Mouse (Mus musculus) bone marrow macrophage, adult 2 months (primary cell): ENCODE data around the gene Ubac1. TPM values are rescaled to one million over a fixed set of nuclear protein-coding genes. Genes with fewer than 3 reads are reported as not detected.
A peak's percentile ranks its signal among the peaks of the same experiment; 100 is the strongest.

Experiments
- H3K27ac ChIP-seq: 2 replicates; pipeline ENCODE4 v1.5.1; 2012; ENCODE audit warnings: low read depth, low read length; ENCODE audit not compliant: insufficient read depth
- H3K4me1 ChIP-seq: 2 replicates; pipeline ENCODE4 v1.6.1; 2012; ENCODE audit warnings: low read length; ENCODE audit not compliant: control insufficient read depth, insufficient read depth
- H3K4me3 ChIP-seq: 2 replicates; pipeline ENCODE4 v1.5.1; 2012; ENCODE audit warnings: mild to moderate bottlenecking, low read length, moderate library complexity; ENCODE audit not compliant: insufficient read depth
- CTCF ChIP-seq: IDR thresholded peaks from 2 replicates; pipeline ENCODE4 v1.5.1; 2012; ENCODE audit warnings: low read depth, mild to moderate bottlenecking, low read length, moderate library complexity
- POLR2A ChIP-seq: IDR thresholded peaks from 2 replicates; pipeline ENCODE4 v1.6.1; 2012; ENCODE audit warnings: mild to moderate bottlenecking, low read depth, low read length, borderline replicate concordance
- polyA plus RNA-seq: library from polyadenylated mRNA; stranded (reverse); fragments of >200 nt; gene quantifications from 2 replicates; pipeline ENCODE4 v1.2.4, GENCODE M21; 2012; ENCODE audit not compliant: missing spikeins, insufficient read depth, insufficient read length

The Ubac1 gene
- polyA plus RNA-seq, 1 experiment, result 42.9 TPM

DNA sequence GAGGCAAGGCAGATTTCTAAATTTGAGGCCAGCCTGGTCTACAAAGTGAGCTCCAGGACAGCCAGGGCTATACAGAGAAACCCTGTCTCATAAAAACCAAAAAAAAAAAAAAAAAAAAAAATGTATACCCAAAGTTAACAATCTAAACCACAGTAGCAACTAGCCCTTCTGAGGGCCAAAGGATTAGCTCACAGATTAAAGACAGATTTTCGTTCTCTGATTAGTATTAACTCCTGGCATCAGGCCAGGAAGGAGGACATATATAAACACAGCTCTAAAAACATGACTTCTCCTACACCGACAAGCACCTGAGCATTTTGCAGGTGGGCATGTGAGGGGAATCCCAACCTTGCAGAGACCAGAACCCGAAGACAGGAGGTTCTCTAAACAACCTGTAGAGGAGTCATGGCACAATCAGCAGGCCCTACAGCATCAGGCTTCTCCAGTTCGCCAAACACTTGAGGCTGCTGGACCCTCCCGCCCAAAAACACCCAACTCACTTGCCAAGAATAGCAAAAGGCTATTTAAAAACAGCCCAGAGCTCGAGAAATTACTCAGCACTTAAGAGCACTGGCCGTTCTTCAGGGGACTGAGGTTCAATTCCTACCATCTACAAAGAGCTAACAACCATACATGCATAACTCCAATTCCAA, 43.8 kb downstream of the Ubac1 start:
- Histone ChIP-seq H3K4me3 (no peak overlapping the region), H3K4me1 (peaks cover 49% of the 10 kb centered on the region), H3K27ac (no peak overlapping the region)
- TF ChIP-seq POLR2A, result no peak

DNA sequence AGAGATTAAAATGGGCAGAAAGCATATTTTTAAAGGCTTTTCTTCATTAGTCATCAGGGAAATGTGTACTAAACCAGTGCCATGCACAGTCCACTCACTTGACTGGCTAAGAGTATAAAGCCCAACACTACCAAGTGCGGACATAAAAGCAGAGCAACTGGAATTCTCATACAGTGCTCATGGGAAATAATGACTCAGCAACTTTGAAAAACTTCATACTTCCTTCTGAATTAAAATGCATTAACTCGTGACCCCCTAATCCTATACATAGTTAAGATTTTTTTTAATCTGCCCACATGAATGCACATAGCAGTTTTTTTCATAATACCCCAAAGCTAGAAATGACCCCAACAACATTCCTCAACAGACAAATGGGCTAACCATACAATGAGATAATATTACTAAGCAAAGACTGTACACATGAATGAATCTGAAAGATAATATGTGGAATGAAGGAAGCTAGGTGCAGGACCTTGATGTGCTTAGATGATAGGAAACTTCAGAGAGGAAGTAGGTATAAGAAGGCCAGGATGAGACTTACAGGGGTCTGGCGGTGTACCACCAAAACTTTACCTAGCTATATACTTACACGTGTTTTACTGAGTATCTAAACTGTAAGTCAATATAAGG, 46.3 kb downstream of the Ubac1 start:
- no peak for TF ChIP-seq CTCF
- no peak for TF ChIP-seq POLR2A
- Histone ChIP-seq H3K4me3 (no peak overlapping the region), H3K27ac (no peak overlapping the region), H3K4me1 (peaks cover 62% of the 10 kb centered on the region)

DNA sequence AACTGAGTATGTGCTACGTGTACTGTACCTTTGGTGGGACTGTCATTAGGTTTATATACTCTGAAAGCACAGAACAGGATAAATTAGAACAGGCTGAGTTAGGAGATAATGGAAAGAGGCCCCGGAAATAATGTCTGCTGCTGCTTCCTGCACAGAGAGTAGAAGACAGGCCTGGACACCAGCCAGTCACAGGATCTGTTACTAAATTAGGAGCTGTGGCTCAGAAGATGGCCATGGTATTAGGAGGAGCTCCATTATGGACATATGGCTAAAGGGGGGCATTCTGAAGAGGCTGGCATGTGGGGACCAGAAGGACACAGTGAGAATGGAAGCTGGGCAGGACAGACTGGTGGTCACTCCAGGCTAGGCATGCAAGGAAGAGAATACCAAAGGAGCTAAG, 51.1 kb downstream of the Ubac1 start:
- TF ChIP-seq CTCF (no peak), POLR2A (no peak)
- Histone ChIP-seq H3K4me3 (no peak overlapping the region), H3K27ac (peak overlapping the region; percentile 84), H3K4me1 (peaks cover 56% of the 10 kb centered on the region)

DNA sequence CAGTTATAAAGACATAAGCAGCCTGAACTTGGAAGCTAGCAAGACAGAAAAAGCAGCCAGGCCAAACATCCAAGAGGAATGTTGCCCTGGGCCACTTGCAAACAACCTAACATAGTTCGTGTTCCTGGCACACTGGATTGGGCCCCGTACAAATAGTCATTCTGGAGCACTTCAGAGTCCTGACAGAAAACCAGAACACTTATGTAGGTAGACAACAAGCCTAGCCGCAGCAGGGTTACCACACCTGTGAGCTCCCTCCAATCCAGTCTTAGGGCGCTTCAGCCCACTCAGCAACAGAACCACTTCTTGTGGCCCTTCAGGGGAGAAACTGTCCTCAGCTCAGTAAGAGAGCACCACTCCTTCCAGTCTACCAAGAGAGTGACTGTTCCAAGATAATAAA, 52.2 kb downstream of the Ubac1 start:
- no peak for TF ChIP-seq POLR2A
- TF ChIP-seq CTCF, result no peak
- Histone ChIP-seq H3K27ac (no peak overlapping the region), H3K4me1 (peaks cover 52% of the 10 kb centered on the region), H3K4me3 (no peak overlapping the region)

DNA sequence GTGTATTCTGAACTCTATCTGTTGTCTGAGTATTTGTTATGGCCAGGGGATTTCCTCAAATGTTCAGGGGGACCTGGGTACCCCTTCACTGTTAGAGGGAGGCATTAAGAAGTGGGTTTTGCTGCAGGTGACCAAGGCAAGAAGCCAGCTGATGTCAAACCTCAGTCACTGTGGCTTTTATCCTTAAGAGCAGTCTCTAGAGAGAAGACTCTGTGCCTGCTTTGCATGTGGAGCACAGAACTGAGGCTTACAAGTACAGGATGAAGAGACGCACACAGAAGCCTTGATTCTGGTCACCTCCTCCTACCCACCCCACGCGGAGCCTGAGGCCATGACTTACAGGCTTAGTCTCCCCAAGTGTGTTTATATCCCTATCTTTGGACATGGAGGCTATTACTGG, 72.3 kb downstream of the Ubac1 start:
- peaks cover 13% of the 10 kb centered on the region for H3K4me1 ChIP-seq
- H3K27ac ChIP-seq, result no peak overlapping the region
- TF ChIP-seq POLR2A, result no peak
- no peak for TF ChIP-seq CTCF
- no peak overlapping the region for H3K4me3 ChIP-seq

Other genes starting within 250 kb of the Ubac1 start
- not detected in 2 replicates for gene Lcn11, start 244.7 kb downstream of the Ubac1 start, polyA plus RNA-seq
- gene Gm13539, start 239.5 kb downstream of the Ubac1 start, polyA plus RNA-seq, result not detected in 2 replicates
- gene Glt6d1, start 205.9 kb downstream of the Ubac1 start, polyA plus RNA-seq, result not detected in 2 replicates
- not detected in 2 replicates for gene Lcn9, start 198.6 kb downstream of the Ubac1 start, polyA plus RNA-seq
- not detected in 2 replicates for gene Sohlh1, start 174.5 kb downstream of the Ubac1 start, polyA plus RNA-seq
- gene Kcnt1, start 158.0 kb downstream of the Ubac1 start, polyA plus RNA-seq, result not detected in 2 replicates
- 11.3 and 12.0 TPM in 2 replicates for gene Camsap1, start 38.5 kb downstream of the Ubac1 start, polyA plus RNA-seq
- gene Nacc2, start 101.5 kb upstream of the Ubac1 start, polyA plus RNA-seq, result 17.8 and 18.0 TPM in 2 replicates
- gene Lhx3, start 186.5 kb upstream of the Ubac1 start, polyA plus RNA-seq, result not detected in 2 replicates
- 4.2 and 5.6 TPM in 2 replicates for gene Qsox2, start 215.8 kb upstream of the Ubac1 start, polyA plus RNA-seq